Mouse (Mus musculus) liver, embryonic 16.5 days (tissue): ENCODE results near the gene Adnp. TPM values are rescaled to one million over a fixed set of nuclear protein-coding genes. Genes with fewer than 3 reads are reported as not detected.

Experiments used
- ATAC-seq: fragments of 200-750 bp; cut with Nextera tagmentation; 2 replicates; pipeline ENCODE4 v1.8.0; 2017; ENCODE audit warnings: low read depth, mild to moderate bottlenecking, moderate number of reproducible peaks, moderate library complexity
- H3K27ac ChIP-seq: fragments of 300-500 bp; sonication (generic); 2 replicates; pipeline ENCODE4 v1.5.1; 2014; ENCODE audit warnings: mild to moderate bottlenecking, low read length
- H3K27me3 ChIP-seq: fragments of 300-500 bp; sonication (generic); 2 replicates; pipeline ENCODE4 v1.6.1; 2014; ENCODE audit warnings: low read depth, low read length, mixed read lengths; ENCODE audit not compliant: control insufficient read depth, insufficient read depth
- H3K36me3 ChIP-seq: fragments of 300-500 bp; sonication (generic); 2 replicates; pipeline ENCODE4 v1.6.1; 2014; ENCODE audit warnings: mild to moderate bottlenecking; ENCODE audit not compliant: control insufficient read depth, insufficient read depth
- H3K4me1 ChIP-seq: fragments of 300-500 bp; sonication (generic); 2 replicates; pipeline ENCODE4 v1.6.1; 2014; ENCODE audit warnings: low read depth, low read length, mixed read lengths; ENCODE audit not compliant: control insufficient read depth
- H3K4me2 ChIP-seq: fragments of 300-500 bp; sonication (generic); 2 replicates; pipeline ENCODE4 v1.6.1; 2014; ENCODE audit warnings: low read depth, low read length, mixed read lengths
- H3K4me3 ChIP-seq: fragments of 300-500 bp; sonication (generic); 2 replicates; pipeline ENCODE4 v1.5.1; 2014; ENCODE audit warnings: low read depth, mild to moderate bottlenecking, low read length
- H3K9ac ChIP-seq: fragments of 300-500 bp; sonication (generic); 2 replicates; pipeline ENCODE4 v1.6.1; 2014; ENCODE audit warnings: low read depth, low read length
- H3K9me3 ChIP-seq: fragments of 300-500 bp; sonication (generic); replicated peaks from 2 replicates; pipeline ENCODE4 v1.6.1; 2016; ENCODE audit warnings: low read length; ENCODE audit not compliant: control insufficient read depth
- WGBS: fragments of 180-500 bp; shearing (Covaris S2); extraction: QIAGEN DNeasy Blood & Tissue Kit; methylation state at CpG from one replicate; pipeline ENCODE4 v1.1.7; 2014; ENCODE audit not compliant: insufficient replicate concordance; 5-methylcytosine and 5-hydroxymethylcytosine counted together
- polyA plus RNA-seq: library from polyadenylated mRNA; unstranded; fragments of >200 nt; fragmentation: Nextera tagmentation; extraction: Ambion mirVana; gene quantifications from 2 replicates; pipeline ENCODE4 v1.2.1, GENCODE M21; 2015

Gene Adnp
- polyA plus RNA-seq, 1 experiment from 2014 or later = 0.27 TPM

DNA sequence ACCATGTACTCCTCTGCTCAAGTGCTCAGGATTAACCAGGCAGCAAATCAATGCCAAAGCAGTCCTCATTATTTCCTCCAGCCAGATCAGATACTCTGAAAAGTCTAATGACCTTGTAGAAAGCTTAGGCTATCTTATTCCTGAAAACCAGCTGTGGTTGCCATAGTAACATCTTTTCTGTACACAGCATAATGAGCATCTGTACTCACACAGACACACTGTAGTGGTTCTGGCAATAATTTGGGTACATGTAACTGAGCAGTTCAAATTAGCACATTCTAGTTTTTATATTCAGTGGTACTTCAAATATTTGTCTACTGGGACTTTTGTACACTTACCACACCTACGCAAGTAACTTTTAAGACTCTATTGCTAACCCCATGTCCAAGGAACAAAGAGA lies 8.5 kb downstream of the Adnp start:
- no peak overlapping the region for H3K4me3 ChIP-seq
- peaks cover 26% of the 10 kb centered on the region for H3K4me1 ChIP-seq
- no peak overlapping the region for H3K4me2 ChIP-seq
- ATAC-seq = no peak
- 78% methylated on average over 1 of the region's 1 CpGs for WGBS
- no peaks in the 10 kb centered on the region for H3K27me3 ChIP-seq
- H3K36me3 ChIP-seq = peaks cover 6% of the 10 kb centered on the region
- H3K27ac ChIP-seq = no peak overlapping the region
- H3K9ac ChIP-seq = no peak overlapping the region
- H3K9me3 ChIP-seq = no peaks in the 10 kb centered on the region

DNA sequence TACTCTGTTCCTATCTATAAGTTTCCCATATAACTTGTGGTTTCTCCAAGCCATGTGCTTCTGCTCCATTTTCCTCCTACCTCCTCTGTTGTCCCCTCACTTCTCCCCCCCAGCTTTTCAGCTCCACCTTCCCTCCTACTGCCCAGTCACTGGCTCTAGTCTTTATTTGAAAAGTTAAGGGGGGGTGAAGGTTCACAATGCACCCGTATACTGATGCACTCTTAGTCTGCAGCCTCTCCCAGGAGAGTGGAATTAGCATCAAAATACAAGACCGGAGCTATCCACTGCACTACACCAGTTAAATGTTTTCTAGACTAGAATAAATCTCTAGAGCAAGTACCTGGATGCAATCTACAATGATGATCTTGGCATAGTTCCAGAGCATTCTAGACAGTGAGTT lies 11.2 kb downstream of the Adnp start:
- no peak for ATAC-seq
- Histone ChIP-seq H3K27ac (no peak overlapping the region), H3K36me3 (no peaks in the 10 kb centered on the region), H3K4me1 (peaks cover 20% of the 10 kb centered on the region), H3K9ac (no peak overlapping the region), H3K27me3 (no peaks in the 10 kb centered on the region), H3K9me3 (no peaks in the 10 kb centered on the region), H3K4me2 (no peak overlapping the region), H3K4me3 (no peak overlapping the region)
- WGBS = 65% methylated on average over 2 of the region's 2 CpGs

DNA sequence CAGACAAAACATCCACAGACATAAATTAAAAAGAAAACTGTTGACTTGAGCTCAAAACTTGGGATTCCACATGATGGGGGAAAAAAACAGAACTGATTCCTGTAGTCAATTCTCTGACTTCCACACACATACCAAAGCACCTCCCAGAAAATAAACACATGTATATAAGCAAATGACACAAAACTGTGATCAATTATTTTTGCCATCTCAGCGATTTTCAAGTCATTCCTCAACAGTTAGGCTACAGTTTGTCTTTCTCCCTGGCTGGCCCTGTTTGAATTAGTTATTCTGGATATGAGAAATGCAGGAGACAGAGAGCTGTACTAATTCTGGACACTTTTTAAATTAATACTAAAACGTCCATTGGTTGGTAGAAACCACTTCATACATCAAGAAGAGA lies 13.2 kb downstream of the Adnp start:
- 43% methylated on average over 2 of the region's 2 CpGs for WGBS
- Histone ChIP-seq H3K27ac (no peak overlapping the region), H3K36me3 (no peaks in the 10 kb centered on the region), H3K4me3 (no peak overlapping the region), H3K27me3 (no peaks in the 10 kb centered on the region), H3K9me3 (no peaks in the 10 kb centered on the region), H3K4me1 (peaks cover 13% of the 10 kb centered on the region), H3K9ac (no peak overlapping the region), H3K4me2 (no peak overlapping the region)
- ATAC-seq = no peak

DNA sequence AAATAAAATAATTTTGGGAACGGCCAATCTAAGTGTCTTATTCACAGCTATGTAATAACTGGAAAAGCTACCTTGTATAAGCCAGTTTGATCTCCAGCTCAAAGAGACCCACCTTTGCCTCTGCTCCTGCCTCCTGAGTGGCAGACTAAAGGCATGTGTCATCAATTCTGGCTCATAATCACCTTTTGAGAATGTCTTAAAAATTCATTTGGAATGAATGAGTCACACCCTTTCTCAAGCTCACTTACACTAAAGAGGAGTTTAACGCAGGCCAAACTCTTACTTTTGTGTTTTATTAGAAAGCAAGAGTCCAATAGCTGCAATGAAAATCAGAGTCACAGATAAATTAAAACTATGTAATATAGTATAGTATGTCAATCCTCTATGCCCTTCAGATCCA lies 15.1 kb downstream of the Adnp start:
- no peak for ATAC-seq
- H3K27ac ChIP-seq = no peak overlapping the region
- no peak overlapping the region for H3K4me2 ChIP-seq
- no peaks in the 10 kb centered on the region for H3K27me3 ChIP-seq
- H3K9me3 ChIP-seq = no peaks in the 10 kb centered on the region
- no peak overlapping the region for H3K4me3 ChIP-seq
- WGBS = 93% methylated on average over 2 of the region's 2 CpGs
- peaks cover 13% of the 10 kb centered on the region for H3K4me1 ChIP-seq
- peaks cover 8% of the 10 kb centered on the region; the same call in 1 of the 2 replicates for H3K36me3 ChIP-seq
- H3K9ac ChIP-seq = no peak overlapping the region

DNA sequence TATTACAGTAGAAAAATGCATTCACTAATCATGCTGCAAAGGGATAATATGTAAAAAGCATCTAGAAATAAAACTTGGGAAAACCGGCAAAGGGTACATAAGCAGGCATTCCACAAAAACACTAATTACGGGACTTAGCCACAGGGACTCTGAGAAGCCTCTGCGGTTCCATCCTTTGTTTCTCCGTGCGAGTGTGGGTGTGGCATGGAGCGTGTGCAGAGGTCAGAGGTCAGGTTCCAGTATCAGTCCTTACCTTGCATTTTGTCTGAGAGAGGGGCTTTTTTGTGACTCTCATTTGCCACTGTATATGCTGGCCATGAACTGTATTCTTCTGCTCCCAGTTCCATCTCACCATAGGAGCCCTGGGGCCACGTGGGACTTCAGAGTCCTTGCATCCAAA lies 31.0 kb downstream of the Adnp start:
- ATAC-seq = no peak
- Histone ChIP-seq H3K36me3 (peaks cover 4% of the 10 kb centered on the region; the same call in 1 of the 2 replicates), H3K4me3 (no peak overlapping the region), H3K9ac (no peak overlapping the region), H3K4me2 (no peak overlapping the region), H3K4me1 (peaks cover 10% of the 10 kb centered on the region), H3K27ac (no peak overlapping the region), H3K9me3 (no peaks in the 10 kb centered on the region), H3K27me3 (no peaks in the 10 kb centered on the region)
- 68% methylated on average over 7 of the region's 7 CpGs for WGBS

DNA sequence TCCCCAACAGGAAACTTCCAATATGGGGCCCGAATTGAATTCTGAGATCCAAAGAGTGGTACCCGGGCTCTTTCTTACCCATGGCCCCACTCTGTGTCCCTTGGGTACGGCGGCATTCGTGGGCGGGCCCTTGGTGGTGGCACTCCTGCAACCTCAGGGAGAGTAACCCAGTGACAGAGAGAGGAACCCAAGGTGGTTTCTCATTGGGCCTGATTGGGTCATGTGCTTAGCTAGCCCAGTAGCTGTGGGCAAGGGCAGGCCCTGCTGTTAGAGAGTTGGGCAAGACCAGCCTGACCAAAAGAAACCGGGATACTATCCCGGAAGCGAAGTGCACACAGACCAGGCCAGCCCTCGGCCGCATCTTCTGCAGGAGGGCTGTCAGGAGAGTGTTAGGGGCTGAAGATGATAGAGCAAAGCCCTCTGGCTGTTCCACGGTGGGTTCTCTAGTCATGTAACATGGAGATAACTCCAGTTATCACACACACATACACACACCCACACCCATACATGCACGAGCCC lies 36.7 kb downstream of the Adnp start:
- Histone ChIP-seq H3K4me1 (peaks cover 42% of the 10 kb centered on the region), H3K27ac (peak overlapping the region; percentile 87), H3K4me2 (peak overlapping the region; percentile 83), H3K36me3 (no peaks in the 10 kb centered on the region), H3K4me3 (peak overlapping the region; percentile 46), H3K27me3 (no peaks in the 10 kb centered on the region), H3K9me3 (no peaks in the 10 kb centered on the region), H3K9ac (peak overlapping the region; percentile 71)
- ATAC-seq = peak; percentile 89
- 2% methylated on average over 13 of the region's 13 CpGs for WGBS

DNA sequence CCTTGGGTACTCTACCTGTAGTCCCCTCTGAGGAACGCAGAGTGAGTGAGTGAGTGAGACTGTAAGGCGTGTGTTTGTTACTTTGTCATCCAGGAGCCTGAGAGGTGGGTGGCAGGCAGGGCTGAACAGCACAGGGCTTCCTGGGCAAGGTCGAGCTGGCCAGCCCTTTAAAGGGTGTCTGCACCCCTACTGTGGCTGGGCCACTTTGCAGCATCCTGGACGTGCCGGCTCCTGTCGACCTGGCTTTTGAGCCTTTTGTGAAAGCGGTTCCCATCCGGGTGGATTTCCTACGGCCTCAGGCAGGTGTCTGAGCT lies 37.2 kb downstream of the Adnp start:
- WGBS = 7% methylated on average over 9 of the region's 9 CpGs
- 0 out of 2 replicates have a peak, but pooled peaks have one; percentile 22 for ATAC-seq
- H3K4me1 ChIP-seq = peaks cover 42% of the 10 kb centered on the region

DNA sequence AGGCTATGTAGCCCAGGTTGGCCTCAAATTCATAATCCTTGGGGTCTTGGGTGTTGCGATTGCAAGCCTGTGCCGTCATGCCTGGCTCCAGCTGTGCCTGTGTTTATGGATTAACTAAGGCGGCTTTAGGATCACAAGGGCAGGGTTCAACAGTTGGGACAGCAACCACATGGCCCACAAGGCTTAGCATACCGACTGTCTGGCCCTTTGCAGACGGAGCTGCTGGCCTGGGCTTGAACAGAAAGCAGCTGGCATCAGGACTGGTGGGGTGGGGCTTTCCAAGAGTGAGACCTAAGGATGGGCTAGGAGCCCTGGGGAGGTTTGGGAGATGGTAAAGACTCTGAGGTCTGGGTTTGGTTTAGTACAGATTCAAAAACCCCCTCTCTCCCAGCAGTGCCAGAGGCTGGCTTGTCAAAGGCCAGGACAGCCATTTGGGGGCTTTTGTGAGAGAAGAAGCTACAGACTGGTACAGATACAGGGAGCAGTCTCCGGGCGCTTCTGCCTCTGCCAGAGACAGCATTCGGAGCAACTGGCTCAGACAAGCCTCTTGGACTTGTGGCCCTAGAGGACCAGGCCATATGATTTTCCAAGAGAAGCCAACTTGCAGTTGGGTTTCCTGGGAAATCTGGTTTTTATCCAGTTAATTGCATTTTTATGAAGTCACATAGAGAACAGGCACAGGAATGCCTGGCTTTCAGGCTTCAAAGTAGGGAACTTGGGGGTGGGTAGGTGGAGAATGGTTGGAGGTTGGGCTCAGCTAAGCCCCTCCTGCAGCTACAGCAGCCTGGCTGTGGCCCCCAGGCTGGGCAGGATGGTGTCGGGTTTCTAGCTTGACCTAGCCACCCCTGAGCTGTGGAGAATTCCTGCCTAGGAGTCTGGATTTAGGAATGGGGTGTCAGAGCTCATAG lies 37.8 kb downstream of the Adnp start:
- peak overlapping the region; percentile 83 for H3K4me2 ChIP-seq
- peak overlapping the region; percentile 87 for H3K27ac ChIP-seq
- peaks cover 42% of the 10 kb centered on the region for H3K4me1 ChIP-seq
- H3K4me3 ChIP-seq = peak overlapping the region; percentile 46
- no peaks in the 10 kb centered on the region for H3K9me3 ChIP-seq
- no peaks in the 10 kb centered on the region for H3K36me3 ChIP-seq
- peak overlapping the region; percentile 71 for H3K9ac ChIP-seq
- no peak for ATAC-seq
- no peaks in the 10 kb centered on the region for H3K27me3 ChIP-seq
- 60% methylated on average over 9 of the region's 9 CpGs for WGBS

More for the DNA sequence above, 37.2 kb downstream of the Adnp start:
- peak overlapping the region; percentile 71 for H3K9ac ChIP-seq
- peak overlapping the region; percentile 87 for H3K27ac ChIP-seq
- H3K27me3 ChIP-seq = no peaks in the 10 kb centered on the region
- H3K9me3 ChIP-seq = no peaks in the 10 kb centered on the region
- no peaks in the 10 kb centered on the region for H3K36me3 ChIP-seq
- peak overlapping the region; percentile 83 for H3K4me2 ChIP-seq
- H3K4me3 ChIP-seq = peak overlapping the region; percentile 46

DNA sequence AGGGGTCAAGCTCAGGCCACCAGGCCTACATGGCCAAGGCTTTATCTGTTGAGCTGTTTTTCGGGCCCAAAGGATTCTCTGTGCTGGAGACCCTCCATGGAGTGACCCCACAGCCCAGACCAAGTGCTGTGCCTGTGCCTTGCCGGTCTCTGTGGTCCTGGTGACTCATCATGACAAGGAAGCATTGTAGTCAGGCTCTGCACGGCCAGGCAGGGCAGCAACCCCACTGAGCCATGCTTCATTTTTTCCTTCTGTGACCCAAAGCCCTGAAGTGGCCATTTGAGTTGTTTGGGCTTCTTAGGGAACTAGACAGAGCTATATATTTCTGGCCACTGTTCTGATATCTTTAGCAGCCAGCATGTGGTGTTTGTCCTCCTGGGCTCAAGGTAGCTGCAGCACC lies 39.1 kb downstream of the Adnp start:
- no peaks in the 10 kb centered on the region for H3K27me3 ChIP-seq
- H3K36me3 ChIP-seq = no peaks in the 10 kb centered on the region
- no peak overlapping the region for H3K4me2 ChIP-seq
- no peak overlapping the region for H3K4me3 ChIP-seq
- H3K27ac ChIP-seq = no peak overlapping the region
- H3K9ac ChIP-seq = no peak overlapping the region
- peaks cover 42% of the 10 kb centered on the region for H3K4me1 ChIP-seq
- 51% methylated on average over 3 of the region's 3 CpGs for WGBS
- no peaks in the 10 kb centered on the region for H3K9me3 ChIP-seq
- ATAC-seq = no peak
